Mouse (Mus musculus): ENCODE measurements around the gene Ccl3.

DNA sequence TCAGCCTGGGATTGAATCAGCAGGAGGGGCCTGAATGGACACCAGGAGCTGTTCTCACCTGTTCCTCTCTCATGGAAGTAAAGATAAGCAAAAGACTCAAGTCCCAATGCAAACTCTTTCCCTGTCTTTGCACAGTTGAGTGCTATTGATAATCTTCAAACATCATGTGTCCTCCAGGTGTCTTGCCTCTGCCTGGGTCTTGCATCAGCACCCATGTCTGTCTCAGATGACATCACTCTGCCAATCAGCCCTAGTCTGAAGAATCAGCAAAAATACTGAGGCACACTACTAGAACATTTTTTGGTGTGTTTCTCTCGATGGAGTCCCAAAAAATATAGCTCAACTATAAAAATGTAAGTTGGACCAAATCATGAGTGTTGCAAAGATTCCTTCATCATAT lies 42.9 kb upstream of the Ccl3 start:
- TF ChIP-seq CTCF (IDR thresholded peaks at IDR 0.05; ENCODE audit: borderline replicate concordance, insufficient read depth, low read length) = no peak
- no peak for TF ChIP-seq POLR2A (IDR thresholded peaks at IDR 0.05; ENCODE audit: low read depth, low read length)

Measured in embryonic fibroblast, embryonic 13.5 days (primary cell).